Mouse (Mus musculus) kidney, adult 11 months (tissue): ENCODE measurements around the gene Fhl3.

Experiments used
- DNase-seq: peaks from one replicate; pipeline ENCODE4 v3.0.0; 2022

Fhl3 gene

DNA sequence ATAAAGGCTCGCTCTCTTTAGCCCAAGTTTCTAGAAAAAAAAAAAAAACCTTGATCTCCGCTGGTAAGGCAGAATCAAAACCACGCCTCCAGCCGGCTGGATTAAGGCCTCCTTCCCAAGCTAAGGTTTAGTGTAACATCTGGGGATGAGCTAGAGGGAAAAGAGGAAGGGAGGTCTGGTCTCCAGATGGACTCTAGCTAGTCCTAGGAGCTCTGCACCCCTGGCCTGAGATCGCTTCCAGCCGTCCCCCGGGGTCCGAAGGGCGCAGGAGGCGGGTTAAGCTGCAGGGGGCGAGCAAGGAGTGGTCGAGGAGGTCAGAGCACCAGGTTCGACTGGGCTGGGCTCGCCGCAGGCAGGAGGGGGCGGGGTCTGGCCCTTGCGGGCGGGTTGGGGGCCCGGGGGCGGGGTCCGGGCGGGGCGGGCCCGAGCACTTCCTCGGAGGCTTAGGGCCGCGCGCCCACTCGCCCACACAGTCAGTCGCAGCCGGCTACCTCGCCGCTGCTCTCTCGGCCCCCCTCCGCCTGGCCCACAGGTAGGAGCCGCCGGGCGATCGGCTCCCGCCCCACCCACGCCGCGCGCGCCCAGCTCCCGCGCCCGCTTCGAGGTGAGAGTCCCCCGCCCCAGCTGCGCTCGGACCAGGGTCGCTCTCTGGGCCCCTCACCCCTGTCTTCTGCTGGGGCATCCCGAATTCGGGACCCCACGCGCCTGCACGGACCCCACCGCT, at the start of gene Fhl3:
Fhl3 (plus strand) TSS at position 454 of the 724 bp plus-strand sequence.
- peak; percentile 80 for DNase-seq

DNA sequence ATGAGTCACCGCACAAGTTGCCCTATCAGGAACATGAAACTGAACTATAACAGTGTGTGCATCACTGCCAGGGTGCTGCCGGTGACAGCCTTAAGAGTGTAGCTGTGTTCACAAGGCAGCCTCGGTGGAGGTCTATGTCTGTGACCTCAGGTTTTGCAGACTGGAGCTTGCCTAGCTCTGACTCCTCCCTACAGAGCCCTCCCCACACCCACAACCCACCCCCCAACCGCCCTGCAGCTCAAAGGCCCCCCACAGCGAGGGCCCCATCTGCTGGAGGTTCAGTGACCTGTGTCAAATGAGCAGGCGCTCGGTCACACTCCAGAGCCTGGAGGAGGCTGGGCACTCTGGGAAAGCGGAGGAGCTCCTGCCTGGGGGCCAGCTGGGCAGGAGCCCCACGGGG, 47.6 kb upstream of the Fhl3 start:
- peak; percentile 52 for DNase-seq

DNA sequence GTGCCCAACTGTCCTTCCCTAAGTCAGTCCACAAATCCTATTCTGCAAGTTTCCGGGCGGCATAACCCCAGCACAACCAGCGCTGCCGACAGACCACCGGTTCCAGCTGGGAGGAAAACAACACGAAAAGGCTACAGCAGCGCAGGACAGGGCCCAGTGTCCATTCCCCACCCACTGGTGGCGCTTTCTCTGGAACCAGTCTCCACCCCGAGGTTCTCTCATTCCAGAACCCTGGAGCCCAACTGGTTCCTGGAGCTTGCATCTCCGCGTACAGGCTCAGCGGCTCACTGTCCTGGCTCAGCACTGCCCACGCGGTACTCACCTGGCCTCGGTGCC, 44.0 kb upstream of the Fhl3 start, which contains the start of gene Pou3f1:
Pou3f1 (plus strand) TSS at position 290 of the 336 bp plus-strand sequence.
- DNase-seq = no peak

DNA sequence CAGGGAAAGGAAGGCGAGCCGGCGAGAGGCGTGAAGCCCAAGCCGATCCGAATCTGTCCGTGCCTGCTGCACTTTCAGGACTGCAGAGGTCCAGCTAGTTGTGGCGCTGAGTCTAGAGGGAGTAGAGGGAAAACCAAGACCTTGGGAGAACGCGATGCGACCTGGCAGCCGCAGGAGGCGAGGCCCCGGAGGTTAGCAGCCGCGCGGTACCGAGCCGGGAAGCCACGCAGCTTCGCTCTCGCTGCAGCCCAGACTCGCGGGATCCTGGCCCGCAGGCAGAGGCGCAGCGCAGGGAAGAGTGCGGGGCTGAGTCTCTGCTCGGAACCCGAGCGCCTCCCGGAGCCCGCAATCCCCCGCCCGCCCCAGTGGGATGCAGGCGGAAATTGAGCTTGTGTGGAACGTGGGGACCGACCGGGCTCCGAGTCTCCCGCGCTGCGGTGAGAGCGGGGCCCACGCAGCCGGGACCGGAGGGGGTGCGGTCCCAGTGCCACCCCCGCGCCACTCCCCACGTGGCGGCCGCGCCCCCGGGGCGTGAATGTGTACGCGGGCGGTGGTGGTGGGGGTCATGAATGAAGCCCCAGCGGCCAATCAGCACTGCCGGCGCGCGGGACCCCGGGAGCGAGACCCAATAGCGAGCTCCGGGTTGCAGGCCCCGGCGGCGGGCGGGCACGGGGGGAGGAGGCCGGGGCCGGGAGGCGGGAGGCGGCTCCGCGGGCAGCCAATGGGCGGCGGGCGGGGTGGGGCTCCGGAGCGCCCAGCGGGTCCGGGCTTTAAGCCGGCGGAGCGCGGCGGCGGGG, 43.4 kb upstream of the Fhl3 start:
- DNase-seq = peak; percentile 53

DNA sequence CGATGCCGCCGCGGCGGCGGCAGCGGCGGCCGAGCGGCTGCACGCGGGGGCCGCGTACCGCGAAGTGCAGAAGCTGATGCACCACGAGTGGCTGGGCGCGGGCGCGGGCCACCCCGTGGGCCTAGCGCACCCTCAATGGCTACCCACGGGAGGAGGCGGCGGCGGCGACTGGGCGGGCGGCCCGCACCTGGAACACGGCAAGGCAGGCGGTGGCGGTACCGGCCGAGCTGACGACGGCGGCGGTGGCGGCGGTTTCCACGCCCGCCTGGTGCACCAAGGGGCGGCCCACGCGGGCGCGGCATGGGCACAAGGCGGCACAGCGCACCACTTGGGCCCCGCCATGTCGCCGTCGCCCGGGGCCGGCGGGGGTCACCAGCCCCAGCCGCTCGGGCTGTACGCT, 42.7 kb upstream of the Fhl3 start:
- DNase-seq = no peak

DNA sequence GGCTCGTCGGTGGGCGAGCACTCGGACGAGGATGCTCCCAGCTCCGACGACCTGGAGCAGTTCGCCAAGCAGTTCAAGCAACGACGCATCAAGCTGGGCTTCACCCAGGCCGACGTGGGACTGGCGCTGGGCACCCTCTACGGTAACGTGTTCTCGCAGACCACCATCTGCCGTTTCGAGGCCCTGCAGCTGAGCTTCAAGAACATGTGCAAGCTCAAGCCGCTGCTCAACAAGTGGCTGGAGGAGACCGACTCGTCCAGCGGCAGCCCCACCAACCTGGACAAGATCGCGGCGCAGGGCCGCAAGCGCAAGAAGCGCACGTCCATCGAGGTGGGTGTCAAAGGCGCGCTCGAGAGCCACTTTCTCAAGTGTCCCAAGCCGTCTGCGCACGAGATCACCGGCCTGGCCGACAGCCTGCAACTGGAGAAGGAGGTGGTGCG, 42.1 kb upstream of the Fhl3 start:
- no peak for DNase-seq

DNA sequence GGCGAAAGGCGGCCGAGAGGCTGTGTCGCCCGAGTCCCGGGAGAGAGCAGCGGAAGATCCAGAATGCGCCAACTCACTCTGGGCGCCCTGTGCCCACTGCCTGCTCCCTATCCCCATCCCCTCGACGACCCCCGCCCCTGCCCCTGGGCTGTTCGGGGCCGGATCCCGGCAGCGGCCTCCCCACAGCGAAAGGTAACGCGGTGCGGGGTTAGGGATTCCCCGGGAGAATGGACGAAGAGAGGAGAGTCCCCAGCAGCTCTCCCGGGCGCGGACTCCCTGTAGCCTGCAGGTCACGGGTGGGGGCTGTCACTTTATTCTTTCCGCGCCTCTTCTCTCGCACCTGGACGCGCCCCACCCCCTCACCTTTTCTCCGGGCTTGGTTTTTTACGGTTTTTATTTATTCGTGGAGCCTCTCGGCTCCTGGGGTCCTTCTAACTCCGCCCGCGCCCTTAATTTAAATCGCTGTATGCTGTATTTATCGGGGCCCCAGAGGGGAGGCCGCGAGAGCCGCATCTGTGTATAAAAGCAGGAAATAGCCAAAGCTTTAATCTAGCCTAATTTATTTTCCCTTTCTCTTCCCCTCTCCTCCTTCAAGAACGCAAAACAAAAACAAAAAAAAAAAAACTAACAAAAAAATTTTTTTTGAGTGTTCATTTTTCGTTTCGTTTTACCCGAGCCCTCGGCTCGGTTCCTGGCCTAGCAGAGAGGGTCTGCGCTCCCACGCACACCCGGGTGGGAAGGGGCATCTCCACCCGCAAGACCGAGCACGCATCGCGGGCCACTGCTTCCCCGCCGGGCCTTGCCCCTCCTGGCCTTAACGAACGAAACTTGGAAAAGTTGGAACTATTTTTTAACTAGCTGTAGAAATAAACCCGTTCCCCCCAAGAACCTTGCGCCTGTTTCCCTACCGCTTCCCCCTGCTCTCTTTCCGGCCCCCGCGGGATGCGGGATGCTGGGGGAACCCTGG, 41.0 kb upstream of the Fhl3 start:
- DNase-seq = no peak

DNA sequence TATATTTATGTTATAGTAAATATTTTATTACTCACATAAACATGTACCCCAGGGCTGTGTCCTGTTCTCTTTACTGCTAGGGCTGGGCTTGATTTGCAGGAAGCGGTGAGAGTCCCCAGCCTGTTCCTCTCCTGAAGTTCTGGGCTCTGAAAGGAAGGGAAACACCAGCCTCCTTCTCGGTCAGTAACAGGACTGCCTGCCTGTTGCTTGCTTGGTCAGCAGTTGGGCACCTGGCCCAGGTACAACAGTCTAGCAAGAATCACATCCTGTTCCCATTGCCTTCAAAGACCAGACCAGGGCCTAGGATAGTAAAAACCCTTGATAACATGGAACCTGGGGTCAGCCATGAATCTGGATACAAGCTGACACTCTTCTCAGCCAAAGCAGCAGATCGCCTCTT, 39.9 kb upstream of the Fhl3 start:
- DNase-seq = no peak

DNA sequence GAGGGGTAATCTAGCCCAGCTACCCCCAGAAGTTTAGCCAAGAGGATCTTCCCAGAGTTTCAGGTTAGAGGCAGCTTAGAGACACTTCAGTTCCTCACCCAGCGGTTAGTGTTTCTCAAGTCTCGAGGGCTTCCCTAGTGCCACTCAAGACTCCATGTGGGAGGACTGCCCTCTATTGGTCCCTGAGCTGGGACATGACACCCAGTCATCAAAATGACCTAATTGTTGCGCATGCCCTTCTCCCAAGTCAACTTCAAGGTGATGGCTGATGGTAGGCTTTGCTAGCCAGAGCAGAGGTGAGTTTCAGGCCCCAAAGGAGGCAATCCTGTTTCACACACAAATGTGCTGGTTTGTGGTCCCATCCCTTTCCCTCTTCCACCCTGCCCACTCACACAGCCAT, 37.5 kb upstream of the Fhl3 start:
- no peak for DNase-seq

DNA sequence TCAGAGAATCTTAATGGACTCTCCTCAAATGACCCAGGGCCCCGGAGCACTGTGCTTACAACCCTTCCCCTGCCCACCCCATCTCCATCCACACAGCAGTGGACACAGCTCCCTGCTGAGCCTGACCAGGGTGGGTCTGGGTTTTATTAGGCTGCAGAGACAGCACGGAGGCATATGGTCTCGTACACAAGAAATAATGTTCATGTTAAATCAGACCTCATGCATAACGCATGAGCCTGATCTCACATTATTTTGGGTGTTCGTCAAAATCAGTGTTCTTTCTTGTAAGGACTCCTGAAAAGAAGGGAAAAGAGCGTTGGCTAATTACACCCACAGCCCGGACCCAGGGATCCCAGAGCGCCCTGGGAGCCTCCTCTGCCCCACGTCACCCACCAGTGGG, 36.3 kb upstream of the Fhl3 start:
- no peak for DNase-seq

DNA sequence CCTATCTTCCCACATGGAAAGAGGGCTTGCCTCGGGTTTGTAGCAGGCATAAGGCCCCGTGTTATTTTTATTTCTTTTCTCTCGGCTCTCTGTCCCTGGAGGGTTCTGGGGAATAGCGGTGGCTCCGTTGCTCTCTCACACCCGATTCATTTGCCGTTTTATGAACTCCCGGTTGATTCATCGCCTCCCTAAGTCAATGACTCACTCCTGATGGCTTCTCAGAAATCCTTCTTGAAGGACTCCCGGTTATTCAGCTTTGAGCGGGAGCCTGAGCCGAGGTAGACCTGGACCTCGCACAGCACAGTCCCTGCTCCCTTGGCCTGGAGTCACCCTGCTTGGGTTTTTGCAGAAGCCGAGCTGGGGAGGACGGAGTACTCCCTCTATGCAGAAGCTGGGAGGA, 35.9 kb upstream of the Fhl3 start:
- no peak for DNase-seq

DNA sequence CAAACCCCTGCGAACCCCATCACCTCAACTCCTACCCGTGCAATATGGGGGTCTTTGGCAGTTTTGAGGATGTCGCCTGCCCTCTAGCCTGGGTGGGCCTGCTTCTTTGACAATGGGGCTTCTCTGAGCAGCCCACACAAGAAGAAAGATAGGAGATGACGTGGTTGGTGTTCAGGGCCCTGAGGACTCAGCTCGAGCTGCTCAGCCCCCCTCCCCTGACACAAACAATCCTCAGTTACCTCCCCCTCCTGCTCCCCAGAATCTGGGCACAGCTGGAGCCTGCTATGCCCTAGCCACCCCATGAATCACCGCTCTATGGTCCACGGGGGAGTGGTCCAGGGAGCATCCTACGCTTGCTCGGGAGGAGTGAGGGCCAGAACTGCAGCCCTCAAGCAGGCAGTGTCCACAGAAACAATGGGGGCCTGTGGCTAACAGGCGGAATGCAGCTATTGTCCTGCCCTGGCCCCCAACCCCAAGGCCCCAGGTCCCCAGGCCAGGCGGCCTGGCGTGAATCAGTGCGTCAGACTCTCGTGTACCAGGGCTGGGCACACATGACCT, 32.9 kb upstream of the Fhl3 start:
- DNase-seq = no peak

DNA sequence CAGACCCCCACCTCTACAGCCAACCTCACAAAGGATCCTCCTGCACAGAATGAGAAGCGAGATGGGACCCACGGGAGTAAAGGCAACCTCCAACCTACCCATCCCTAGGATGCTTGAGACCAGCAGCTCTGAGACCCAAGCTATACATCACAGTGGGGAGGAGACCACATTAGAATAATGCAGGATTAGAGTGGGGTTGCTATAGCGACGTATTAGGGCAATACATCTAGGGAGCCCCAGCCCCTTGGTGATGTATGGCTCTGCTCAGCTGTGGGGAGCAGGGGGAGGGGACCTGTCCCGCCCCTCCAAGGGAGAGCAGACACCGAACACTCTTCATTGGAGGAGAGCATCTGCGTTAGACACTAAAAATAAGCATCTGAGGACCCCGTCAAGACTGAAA, 32.4 kb upstream of the Fhl3 start:
- no peak for DNase-seq

DNA sequence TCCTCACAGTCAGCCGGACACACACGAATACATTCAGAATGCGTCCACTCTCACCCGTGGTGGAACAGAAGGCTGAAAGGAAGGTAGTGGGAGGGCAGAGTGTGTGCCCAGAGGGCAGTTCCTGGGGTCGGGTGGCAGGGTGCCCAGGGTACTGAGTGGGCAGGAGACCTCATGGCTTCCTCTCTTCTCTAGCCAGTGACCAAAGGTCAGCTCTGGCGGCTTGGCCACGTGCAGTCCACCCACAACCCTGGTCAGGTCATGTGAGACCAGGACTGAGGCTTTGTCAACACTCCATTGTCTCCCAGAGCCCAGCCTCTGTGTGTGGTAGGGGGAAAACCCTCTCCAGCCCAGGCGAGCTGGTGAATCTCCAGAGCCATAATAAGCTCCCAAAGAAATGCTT, 30.3 kb upstream of the Fhl3 start:
- peak; percentile 73 for DNase-seq

DNA sequence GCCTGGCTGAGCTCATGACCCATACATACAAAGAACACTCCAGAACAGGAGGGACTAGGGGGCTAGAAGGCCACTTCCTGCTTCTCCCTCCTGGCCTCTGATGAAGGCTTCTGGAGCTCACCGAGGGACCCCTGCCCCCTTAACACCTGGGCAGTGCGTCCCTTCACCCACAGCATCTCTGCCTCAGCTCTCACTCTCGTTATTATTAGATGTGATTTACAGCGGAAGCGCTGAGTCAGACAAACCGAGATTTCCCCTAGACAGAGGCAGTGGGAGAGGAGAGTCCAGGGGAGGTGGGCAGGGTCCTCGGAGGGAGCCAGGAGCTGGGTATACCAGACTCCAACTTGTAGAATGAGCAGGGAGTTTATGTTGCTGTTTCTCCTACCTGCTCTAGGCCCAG, 28.9 kb upstream of the Fhl3 start:
- no peak for DNase-seq

DNA sequence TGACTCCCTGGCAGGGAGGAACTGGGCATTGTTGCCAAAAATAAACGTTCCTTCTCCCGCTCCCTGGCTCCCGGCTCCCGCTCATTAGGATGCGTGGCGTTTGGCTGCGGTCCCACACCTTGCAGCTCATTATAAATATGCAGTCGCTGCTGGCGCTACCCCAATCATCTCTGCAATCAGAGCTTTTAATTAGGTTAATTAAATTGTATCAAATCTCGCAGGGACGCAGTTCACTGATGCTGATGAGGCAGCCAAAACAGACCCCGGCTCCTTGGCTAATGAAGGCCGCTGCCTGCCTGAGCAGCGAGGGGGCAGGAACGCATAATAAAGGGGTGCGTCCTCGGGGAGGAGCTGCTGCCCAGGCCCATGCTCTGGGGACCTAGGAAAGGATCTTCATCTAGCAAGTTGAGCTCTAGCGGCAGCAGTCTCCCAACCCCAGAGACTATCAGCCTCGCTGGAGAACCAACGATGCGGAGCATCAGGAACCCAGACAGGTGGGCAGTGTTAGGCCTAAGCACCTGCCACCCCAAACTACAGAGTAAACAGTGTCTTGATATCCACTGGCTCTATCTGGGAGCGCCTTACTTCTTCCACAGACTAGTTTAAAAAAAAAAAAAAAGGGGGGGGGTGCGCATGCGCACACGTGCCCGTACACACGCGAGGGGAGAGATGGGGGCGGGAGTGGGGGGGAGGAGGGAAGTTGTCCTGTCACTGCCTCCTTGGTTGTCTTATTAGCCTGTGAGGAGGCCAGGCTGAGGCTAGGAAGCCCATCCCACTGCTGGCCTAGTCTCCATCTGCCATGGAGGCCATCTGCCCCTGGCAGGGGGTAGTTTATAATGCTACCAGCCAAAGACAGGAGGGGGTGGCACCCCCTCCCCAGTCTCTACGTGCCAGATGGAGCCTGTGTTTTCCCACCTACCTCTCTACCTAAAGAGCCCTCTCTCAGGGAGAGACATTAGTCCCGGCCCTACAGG, 27.9 kb upstream of the Fhl3 start:
- no peak for DNase-seq

DNA sequence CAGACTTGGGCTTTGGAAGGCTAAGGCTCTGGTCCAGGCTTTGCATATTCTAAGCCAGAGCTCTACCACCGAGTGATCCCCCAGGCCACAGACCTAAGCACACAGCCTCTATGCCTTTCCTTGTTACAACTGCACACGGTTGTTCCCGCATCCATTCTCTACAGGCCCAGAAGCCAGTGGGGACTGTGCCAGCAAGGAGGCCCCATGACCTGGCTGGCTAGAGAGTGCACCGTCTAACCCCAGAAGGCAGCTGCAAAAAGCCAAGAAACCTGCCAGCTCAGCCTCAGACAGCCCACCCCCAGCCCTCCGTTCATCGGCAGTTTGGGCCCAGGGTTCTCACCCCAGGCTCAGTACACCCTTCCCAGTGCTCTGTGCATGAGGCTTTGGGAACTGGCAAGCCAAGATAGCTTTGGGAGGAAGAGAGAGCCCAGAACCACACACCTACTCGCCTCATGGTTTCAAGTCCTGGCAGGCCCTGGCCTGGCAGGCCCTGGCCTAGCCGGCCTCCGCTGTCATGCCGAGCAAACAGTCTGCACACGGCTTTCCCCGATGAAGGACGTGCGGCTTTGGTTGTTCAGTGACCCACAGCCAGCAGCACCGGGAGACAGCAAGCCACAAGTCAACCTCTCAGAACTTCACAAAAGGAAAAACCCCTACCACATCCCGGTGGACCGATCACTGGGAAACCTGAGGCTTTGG, 26.0 kb upstream of the Fhl3 start:
- DNase-seq = no peak

DNA sequence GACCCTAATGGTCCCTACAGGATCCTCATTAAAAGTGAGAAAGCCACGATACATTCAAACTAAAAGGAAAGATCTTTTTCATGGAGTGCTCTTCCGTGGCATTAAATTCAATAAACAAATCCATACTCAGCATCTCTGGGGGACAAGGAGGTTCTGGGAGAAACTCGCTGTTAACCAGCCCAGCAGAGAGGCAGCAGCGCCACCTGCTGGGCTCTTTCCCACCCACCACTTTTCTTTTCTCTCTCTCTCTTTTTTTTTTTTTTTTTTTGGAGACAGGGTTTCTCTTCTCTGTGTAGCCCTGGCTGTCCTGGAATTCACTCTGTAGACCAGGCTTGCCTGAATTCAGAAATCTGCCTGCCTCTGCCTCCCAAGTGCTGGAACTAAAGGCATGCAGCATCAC, 25.5 kb upstream of the Fhl3 start:
- DNase-seq = no peak

DNA sequence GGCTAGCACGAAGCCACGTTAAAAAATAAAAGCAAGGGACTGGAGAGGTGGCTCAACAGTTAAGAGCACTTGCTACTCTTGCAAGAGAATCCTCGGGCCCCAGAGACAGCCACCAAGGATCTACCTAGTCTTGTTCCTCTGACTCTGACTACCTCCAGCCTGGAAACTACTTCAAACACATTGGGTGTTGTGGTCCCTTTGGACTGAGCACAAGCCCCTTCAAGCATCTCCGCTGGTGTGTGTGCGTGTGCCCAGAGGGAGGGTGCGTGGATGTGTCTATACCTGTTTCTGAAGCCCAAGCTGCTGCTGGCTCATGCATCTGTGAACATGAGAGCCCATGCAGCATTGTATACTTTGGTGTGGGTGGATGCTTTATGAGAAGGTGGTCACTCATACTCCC, 24.5 kb upstream of the Fhl3 start:
- no peak for DNase-seq

DNA sequence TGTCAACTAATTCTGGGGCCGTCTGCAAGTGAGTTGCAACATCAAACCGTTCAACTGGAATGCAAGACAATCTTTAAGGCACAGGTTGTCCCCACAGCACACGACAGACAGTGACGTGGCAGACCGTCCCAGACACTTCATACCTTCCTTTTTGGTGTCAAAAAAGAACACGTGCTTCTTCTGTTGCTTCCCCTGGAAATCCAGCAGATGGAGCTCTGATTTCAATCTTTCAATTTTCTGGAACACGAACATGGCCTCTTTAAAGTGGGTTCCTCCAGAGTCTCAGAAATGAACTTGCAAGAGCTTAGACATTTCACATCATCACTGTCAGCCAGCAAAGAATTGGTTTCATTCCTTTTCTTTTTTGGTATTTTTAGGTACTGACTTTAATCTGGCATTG, 18.2 kb upstream of the Fhl3 start:
- DNase-seq = no peak

DNA sequence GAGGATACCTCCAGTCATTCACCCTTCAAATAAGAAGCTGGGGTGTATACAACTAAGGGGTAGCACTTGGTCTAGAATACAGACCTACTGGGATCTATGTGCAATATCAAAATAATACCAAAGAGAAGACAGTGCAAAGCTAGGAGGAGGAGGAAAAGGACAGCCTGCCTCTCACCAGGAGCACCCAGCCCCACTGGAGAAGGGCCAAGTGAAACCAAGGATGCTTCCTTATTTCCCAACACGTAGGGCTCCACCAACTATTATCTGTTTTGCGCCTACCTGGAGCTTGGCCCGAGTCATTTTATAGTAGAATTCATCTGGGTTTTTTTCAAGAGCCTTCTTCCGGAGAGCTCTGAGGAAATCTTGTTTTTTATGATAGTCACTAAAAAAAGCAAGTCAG, 17.0 kb upstream of the Fhl3 start:
- DNase-seq = no peak
